Mouse (Mus musculus): ENCODE data around the gene Gm17622. TPM values are rescaled to one million over a fixed set of nuclear protein-coding genes. Genes with fewer than 3 reads are reported as not detected.

Gene Gm17622
- polyA plus RNA-seq, 2 experiments, result not detected

DNA sequence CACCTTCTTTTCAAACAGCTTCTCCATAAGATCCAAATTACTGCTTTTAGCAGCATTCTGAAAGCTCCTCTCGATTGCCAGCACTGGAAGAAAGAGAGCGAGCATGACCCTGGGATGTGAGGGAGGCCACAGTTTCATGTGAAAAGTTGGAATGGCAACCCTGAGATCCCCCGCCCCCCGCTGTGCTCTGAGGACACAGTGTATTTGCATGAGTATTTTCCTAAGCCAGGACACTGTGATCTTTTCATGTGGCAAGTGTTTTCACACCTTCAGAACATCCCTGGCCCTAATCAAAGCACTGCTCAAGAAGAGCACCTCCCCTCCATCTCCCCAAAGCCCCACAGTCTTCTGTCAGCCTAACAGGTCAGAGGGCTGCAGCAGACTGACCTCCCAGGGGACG, 25.2 kb upstream of the Gm17622 start:
- no peak for ATAC-seq (ENCODE audit: insufficient read depth)
- H3K27ac ChIP-seq, result no peak overlapping the region
- H3K9ac ChIP-seq (replicated peaks), result no peak overlapping the region
- H3K4me3 ChIP-seq (ENCODE audit: insufficient read depth in 1 of 2, low read depth in 2 of 2, low read length in 2 of 2), result no peak overlapping the region
- H3K4me1 ChIP-seq (replicated peaks; ENCODE audit: control insufficient read depth in 2 of 2, insufficient read depth in 2 of 2, low read length in 1 of 2), result no peaks in the 10 kb centered on the region
- TF ChIP-seq EP300 (IDR thresholded peaks at IDR 0.05; ENCODE audit: low read depth) (no peak), CTCF (IDR thresholded peaks at IDR 0.05; ENCODE audit: low read depth) (no peak)
- H3K27me3 ChIP-seq (ENCODE audit: control insufficient read depth, insufficient read depth, low read length), result no peaks in the 10 kb centered on the region
- H3K36me3 ChIP-seq (replicated peaks; ENCODE audit: control insufficient read depth, insufficient read depth, low read depth), result no peaks in the 10 kb centered on the region
- H3K9me3 ChIP-seq (ENCODE audit: control insufficient read depth, low read length), result no peaks in the 10 kb centered on the region
- WGBS (ENCODE audit: insufficient replicate concordance), result 56% methylated on average over 5 of the region's 5 CpGs
- no peak for DNase-seq (ENCODE audit: low read depth in 3 of 3, low spot score in 3 of 3)
- no peak overlapping the region for H3K4me2 ChIP-seq (ENCODE audit: low read depth)

DNA sequence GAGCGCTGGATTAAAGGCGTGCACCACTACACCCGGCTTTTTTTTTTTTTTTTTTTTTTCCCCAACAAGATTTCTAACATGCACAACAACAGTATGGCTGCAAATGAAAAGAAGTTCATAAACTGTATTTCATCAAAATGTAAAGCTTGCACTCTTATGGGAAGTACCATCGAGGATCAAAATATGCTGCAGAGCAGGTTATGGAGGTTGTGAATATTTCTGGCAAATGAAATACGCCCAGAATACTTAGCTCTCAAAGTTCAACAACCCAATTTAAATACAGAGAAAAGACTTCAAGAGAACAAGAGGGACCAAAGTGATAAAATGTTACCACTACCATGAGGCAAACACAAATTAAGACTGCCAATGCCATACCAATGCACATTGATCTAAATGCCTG, 21.9 kb upstream of the Gm17622 start:
- Histone ChIP-seq H3K4me3 (ENCODE audit: insufficient read depth in 1 of 2, low read depth in 2 of 2, low read length in 2 of 2) (no peak overlapping the region), H3K4me1 (replicated peaks; ENCODE audit: control insufficient read depth in 2 of 2, insufficient read depth in 2 of 2, low read length in 1 of 2) (no peaks in the 10 kb centered on the region), H3K4me2 (ENCODE audit: low read depth) (no peak overlapping the region), H3K36me3 (replicated peaks; ENCODE audit: control insufficient read depth, insufficient read depth, low read depth) (no peaks in the 10 kb centered on the region), H3K9ac (replicated peaks) (no peak overlapping the region), H3K27ac (no peak overlapping the region), H3K27me3 (ENCODE audit: control insufficient read depth, insufficient read depth, low read length) (no peaks in the 10 kb centered on the region), H3K9me3 (ENCODE audit: control insufficient read depth, low read length) (no peaks in the 10 kb centered on the region)
- 63% methylated on average over 5 of the region's 5 CpGs for WGBS (ENCODE audit: insufficient replicate concordance)
- no peak for DNase-seq (ENCODE audit: low read depth in 3 of 3, low spot score in 3 of 3)
- ATAC-seq (ENCODE audit: insufficient read depth), result no peak
- TF ChIP-seq EP300 (IDR thresholded peaks at IDR 0.05; ENCODE audit: low read depth) (no peak), CTCF (IDR thresholded peaks at IDR 0.05; ENCODE audit: low read depth) (no peak)

GRCm38 (mm10) chr13:96470556-96470955, 20.0 kb upstream of the Gm17622 start:
- H3K27ac ChIP-seq, result no peak overlapping the region
- H3K36me3 ChIP-seq (replicated peaks; ENCODE audit: control insufficient read depth, insufficient read depth, low read depth), result no peaks in the 10 kb centered on the region
- ATAC-seq (ENCODE audit: insufficient read depth) (no peak), DNase-seq (ENCODE audit: low read depth in 3 of 3, low spot score in 3 of 3) (no peak)
- H3K4me1 ChIP-seq (replicated peaks; ENCODE audit: control insufficient read depth in 2 of 2, insufficient read depth in 2 of 2, low read length in 1 of 2), result no peaks in the 10 kb centered on the region
- no peak for TF ChIP-seq EP300 (IDR thresholded peaks at IDR 0.05; ENCODE audit: low read depth)
- TF ChIP-seq CTCF (IDR thresholded peaks at IDR 0.05; ENCODE audit: low read depth), result no peak
- no peak overlapping the region for H3K9ac ChIP-seq (replicated peaks)
- H3K27me3 ChIP-seq (ENCODE audit: control insufficient read depth, insufficient read depth, low read length), result no peaks in the 10 kb centered on the region
- WGBS (ENCODE audit: insufficient replicate concordance), result 68% methylated on average over 6 of the region's 6 CpGs
- no peak overlapping the region for H3K4me2 ChIP-seq (ENCODE audit: low read depth)
- H3K9me3 ChIP-seq (ENCODE audit: control insufficient read depth, low read length), result no peaks in the 10 kb centered on the region
- H3K4me3 ChIP-seq (ENCODE audit: insufficient read depth in 1 of 2, low read depth in 2 of 2, low read length in 2 of 2), result no peak overlapping the region

GRCm38 (mm10) chr13:96470957-96471356, 19.6 kb upstream of the Gm17622 start, which contains the start of gene Ankdd1b:
Ankdd1b (minus strand) TSS chr13:96471198.
- Histone ChIP-seq H3K36me3 (replicated peaks; ENCODE audit: control insufficient read depth, insufficient read depth, low read depth) (no peaks in the 10 kb centered on the region), H3K9me3 (ENCODE audit: control insufficient read depth, low read length) (no peaks in the 10 kb centered on the region), H3K9ac (replicated peaks) (no peak within 1 kb of the TSS), H3K4me3 (ENCODE audit: insufficient read depth in 1 of 2, low read depth in 2 of 2, low read length in 2 of 2) (no peak within 1 kb of the TSS), H3K4me1 (replicated peaks; ENCODE audit: control insufficient read depth in 2 of 2, insufficient read depth in 2 of 2, low read length in 1 of 2) (no peaks in the 10 kb centered on the region), H3K27me3 (ENCODE audit: control insufficient read depth, insufficient read depth, low read length) (no peaks in the 10 kb centered on the region), H3K27ac (no peak within 1 kb of the TSS), H3K4me2 (ENCODE audit: low read depth) (no peak within 1 kb of the TSS)
- no peak for DNase-seq (ENCODE audit: low read depth in 3 of 3, low spot score in 3 of 3)
- no peak for ATAC-seq (ENCODE audit: insufficient read depth)
- TF ChIP-seq CTCF (IDR thresholded peaks at IDR 0.05; ENCODE audit: low read depth) (no peak), EP300 (IDR thresholded peaks at IDR 0.05; ENCODE audit: low read depth) (no peak)
- 78% methylated on average over 14 of the region's 14 CpGs for WGBS (ENCODE audit: insufficient replicate concordance)

DNA sequence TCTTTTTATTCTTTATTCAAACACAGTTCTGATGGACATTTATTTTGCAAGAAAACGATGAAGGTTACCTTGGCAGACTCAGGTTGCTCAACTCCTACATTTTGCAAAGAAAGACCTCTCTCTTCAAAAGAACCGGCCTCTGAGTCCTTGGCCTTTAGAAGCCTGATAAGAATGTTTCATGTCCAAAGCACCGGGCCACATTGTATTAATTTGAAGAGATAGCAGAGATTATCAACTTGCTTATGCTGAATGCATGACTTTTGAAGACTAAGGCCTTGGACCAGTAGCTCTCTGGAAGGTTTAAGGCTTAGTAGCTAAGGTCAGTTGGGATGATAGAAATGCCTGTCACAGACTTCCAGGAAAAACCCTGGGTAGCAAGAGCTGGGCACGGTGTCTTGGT, 13.3 kb upstream of the Gm17622 start:
- no peak for TF ChIP-seq CTCF (IDR thresholded peaks at IDR 0.05; ENCODE audit: low read depth)
- TF ChIP-seq EP300 (IDR thresholded peaks at IDR 0.05; ENCODE audit: low read depth), result no peak
- WGBS (ENCODE audit: insufficient replicate concordance), result 69% methylated on average over 4 of the region's 4 CpGs
- Histone ChIP-seq H3K9me3 (ENCODE audit: control insufficient read depth, low read length) (no peaks in the 10 kb centered on the region), H3K4me1 (replicated peaks; ENCODE audit: control insufficient read depth in 2 of 2, insufficient read depth in 2 of 2, low read length in 1 of 2) (no peaks in the 10 kb centered on the region), H3K27ac (no peak overlapping the region), H3K9ac (replicated peaks) (no peak overlapping the region), H3K36me3 (replicated peaks; ENCODE audit: control insufficient read depth, insufficient read depth, low read depth) (no peaks in the 10 kb centered on the region), H3K4me2 (ENCODE audit: low read depth) (no peak overlapping the region), H3K4me3 (ENCODE audit: insufficient read depth in 1 of 2, low read depth in 2 of 2, low read length in 2 of 2) (no peak overlapping the region), H3K27me3 (ENCODE audit: control insufficient read depth, insufficient read depth, low read length) (no peaks in the 10 kb centered on the region)
- no peak for ATAC-seq (ENCODE audit: insufficient read depth)
- no peak for DNase-seq (ENCODE audit: low read depth in 3 of 3, low spot score in 3 of 3)
